Mouse (Mus musculus): ENCODE measurements around the gene F2r.

The F2r gene

GRCm38 (mm10) chr13:95618309-95618712 is at the start of gene F2r:
Gene F2r, minus strand, starts transcription at chr13:95618487.
- DNase-seq = peak; percentile 54 to 69

DNA sequence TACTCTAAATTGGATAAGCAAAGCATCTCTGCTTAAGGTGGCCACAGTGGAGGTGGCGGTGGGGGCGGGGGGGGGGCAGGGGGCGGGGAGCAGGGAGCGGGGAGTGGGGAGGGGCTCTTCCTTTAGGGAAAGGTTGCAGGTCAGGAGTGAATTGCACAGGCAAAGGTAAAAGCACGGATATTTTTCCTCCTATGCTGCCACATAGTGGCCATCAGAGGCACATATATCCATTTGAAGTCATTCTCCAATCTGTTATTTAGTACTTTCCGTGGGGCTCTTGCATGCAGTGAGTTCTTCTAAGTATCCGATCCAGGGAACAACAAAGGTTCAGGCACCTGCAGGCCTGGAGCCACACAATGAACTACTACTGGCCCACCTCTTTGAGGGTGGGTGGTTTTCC is 49.0 kb upstream of the F2r start:
- no peak for DNase-seq

DNA sequence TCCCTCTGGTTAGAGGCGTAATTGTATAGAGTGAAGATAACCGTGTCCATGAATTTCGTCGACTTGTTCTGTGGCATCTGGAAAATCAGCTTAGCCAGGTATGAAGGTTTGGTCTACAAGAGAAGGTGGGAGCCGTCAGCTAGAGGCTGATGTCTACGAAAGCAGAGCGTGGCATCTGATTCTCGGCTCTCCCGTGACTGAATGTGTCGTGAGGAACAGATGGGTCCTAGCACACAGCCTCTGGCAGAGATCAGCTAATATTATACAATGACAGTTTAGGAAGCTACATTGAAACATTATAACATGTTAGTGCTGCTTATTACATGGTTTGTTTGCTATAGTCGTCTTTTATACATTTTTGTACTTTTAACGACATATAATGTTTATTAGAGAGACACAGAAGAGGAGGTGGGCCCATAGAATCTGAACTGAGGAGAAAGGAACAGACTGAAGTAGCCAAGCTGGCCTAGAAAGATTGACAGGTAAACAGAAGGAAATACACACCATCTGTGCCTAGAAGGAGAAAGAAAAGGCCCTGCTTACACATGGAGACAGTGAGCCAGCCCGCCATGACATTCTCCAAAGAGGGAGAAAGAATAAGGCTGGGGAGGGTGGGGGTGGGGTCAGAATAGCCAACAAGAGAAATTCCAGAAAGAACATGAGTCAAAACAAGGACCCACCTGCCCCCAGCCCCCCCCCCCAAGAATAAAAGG is 47.5 kb upstream of the F2r start:
- no peak for DNase-seq

DNA sequence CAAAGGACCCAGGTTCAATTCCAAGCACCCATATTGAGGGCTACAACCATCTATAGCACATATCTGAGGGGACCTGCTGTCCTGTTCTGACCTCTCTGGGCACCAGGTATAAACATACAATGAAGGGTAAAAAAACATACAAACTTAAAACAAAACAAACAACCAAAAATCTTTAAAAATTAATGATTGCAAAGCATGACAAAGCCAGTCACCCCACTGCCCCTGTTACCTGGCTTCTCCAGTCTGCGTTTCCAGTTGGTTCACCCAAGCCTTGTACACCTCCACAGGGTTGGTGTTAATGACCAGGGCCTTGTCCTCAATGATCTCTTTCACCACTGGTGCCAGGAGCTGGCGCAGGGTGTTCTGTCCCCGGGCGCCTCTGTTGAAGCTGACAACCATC is 45.5 kb upstream of the F2r start:
- DNase-seq = no peak

GRCm38 (mm10) chr13:95659432-95659831 is 41.1 kb upstream of the F2r start:
- no peak for DNase-seq

- no peak for DNase-seq
Observed at GRCm38 (mm10) chr13:95657171-95657570, 38.9 kb upstream of the F2r start.

DNA sequence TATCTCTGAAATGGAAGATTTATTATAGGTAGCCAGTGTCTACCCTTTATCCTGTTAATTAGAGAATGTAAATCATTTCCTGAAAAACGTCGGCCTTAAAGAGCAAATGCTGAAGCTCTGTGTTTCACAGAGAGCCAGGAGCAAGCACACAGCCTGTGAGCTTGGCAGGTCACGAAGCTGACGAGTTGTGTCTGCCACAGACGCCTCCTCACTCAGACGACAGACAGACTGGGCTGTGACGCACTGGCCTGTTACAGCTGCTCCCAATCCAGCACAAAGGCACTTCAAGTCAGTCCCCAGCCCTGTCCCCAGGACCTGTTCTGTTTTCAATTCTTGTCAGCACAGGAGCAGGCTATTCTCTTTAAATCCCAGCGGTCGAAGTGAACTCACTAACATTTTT is 37.0 kb upstream of the F2r start:
- no peak for DNase-seq

- no peak for DNase-seq
Observed at GRCm38 (mm10) chr13:95653696-95654095, 35.4 kb upstream of the F2r start.

DNA sequence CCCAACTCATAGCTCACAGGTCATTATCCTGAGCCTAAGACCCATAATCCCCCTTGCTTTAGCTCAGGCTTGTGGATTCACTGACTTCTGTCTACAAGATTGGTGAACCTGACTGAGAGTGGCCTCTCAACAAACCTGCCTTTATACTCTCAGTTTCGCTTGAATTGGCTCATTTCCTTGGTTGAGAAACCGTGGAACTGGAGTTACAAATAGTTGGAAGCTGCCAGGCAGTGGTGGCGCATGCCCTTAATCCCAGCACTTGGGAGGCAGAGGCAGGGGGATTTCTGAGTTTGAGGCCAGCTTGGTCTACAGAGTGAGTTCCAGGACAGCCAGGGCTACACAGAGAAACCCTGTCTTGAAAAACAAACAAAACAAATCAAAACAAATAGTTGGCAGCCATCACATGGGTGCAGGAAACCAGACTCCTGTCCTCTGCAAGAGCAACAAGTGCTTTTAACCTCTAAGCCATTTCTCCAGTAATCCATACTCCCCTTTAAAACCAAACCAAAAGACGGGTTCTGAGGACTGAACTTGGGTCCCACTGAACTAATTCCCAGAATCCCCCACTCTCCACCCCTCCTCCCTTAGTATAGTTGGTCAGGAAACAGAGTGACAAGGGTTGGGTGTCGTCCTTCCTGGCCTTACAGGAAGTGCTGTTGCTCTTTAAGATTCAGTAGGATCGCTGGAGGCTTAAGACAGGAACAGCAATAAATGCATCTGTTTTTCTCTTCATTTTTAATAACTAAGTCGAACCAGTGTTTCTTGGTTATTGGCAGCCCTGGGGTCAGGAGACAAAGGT is 33.8 kb upstream of the F2r start:
- DNase-seq = no peak

DNA sequence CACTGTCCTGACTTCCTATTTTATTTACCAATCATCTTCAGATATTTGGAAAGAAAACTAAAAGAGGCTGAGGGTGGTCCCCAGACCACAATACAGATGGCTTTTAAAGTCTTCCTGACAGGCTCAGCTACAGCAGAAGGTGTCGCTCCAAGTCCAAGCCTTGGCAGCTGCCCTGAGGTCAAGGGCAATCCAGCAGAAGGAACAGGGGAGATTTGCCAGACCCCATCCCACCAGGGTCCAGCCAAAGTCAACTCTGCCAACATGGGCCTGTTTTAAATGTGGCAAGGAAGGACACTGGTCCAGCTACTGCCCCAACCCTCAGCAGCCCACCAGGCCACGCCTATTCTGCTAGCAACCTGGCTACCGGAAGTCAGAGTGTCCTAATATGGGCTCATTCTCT is 31.7 kb upstream of the F2r start:
- no peak for DNase-seq

- no peak for DNase-seq
Observed at GRCm38 (mm10) chr13:95647248-95647647, 29.0 kb upstream of the F2r start.

- no peak for DNase-seq
Observed at GRCm38 (mm10) chr13:95646687-95647111, 28.4 kb upstream of the F2r start.

- DNase-seq = no peak
Observed at GRCm38 (mm10) chr13:95643740-95644139, 25.5 kb upstream of the F2r start.

DNA sequence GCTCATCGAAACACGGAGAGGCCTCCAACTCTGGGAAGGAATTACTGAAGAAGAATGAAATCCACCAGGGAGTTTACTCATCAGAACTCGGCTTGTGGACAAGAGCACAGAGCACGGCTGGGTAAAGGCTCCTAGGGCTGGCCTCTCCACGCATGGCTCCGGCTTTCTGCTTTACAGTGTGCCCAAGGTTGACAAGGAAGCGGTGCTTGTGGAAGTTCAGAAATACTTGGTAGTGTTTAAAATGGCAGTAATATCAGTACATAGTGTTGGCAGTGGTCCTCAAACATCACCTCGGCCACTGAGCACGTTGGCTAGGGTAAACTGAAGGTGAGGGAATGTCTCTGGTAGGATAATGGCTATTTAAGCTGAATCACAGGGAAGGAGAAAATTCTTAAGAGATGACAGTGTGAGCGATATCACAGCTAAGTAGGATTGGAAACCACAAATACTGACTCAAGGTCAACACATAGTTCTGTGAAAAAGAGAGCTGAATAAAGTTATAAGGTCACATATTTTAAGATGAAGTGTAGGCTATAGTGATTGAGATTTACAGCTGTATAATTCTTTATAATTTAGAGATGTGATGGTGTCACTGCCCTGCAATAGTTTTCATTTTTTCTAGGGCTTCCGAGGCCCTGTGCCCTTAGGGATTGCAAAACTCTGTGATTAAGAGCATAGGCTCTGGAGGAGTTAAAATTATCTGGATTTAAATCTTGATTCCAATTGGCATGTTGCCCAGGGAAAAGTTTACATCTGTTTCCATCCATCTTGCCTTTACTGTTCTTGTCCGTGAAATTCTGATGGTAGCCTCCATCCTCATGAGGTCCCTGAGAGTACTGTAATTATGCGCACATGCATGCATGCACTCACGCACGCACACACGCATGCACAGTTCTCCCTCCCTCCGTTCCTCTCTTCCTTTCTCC is 23.0 kb upstream of the F2r start:
- no peak for DNase-seq

DNA sequence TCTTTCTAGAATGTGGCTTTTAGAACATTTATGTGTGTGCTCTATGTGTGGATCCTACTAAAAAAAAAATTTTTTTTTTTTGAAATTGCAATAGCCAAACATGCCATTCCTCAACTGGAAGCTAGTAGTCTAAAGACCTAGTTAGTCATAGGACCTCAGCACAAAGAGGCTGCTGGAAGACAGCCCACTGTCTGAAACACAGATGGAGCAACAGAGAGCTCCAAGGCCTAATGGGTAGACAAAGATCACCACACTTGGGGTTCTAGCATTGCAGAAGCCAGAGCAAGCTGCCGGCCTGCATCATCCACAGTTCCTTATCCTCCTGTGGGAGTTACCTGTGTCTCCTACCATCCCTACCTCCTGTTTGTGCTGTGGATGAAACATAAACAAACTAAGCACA is 22.1 kb upstream of the F2r start:
- no peak for DNase-seq

DNA sequence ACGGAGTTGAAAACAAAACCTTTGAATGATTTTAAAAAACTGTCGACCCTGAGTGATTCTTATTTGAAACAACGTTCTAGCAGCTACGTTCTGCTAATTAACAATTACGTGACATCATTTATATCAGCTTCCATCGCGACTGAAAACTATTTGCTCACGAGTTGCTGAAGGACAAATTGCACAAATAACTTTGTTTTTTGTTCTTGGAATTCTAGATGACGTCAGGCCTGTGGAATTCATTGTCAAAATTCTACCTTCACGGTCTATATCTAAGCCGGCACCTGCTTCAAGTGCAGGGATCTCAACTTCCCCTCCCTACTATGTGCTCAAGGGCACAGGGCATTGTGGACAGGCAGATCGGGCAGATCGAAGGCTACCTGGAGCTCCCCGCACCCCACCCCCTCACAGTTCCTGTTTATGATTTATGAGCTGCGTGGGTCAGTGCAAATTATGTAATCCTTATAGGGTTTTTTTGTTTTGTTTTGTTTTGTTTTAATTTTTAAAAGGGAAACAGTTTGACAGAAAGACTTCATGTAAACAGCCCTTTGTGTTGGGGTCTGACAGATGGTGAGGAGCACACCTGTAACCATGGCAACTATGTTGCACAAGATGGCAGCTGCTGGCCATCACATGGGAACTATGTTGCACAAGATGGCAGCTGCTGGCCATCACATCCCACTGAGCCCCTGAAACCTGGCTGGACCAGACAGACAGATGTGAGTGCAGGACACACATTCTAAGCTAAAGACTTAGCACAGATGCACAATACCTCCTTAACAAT is 21.2 kb upstream of the F2r start:
- DNase-seq = no peak

GRCm38 (mm10) chr13:95638894-95639293 is 20.6 kb upstream of the F2r start:
- DNase-seq = no peak

DNA sequence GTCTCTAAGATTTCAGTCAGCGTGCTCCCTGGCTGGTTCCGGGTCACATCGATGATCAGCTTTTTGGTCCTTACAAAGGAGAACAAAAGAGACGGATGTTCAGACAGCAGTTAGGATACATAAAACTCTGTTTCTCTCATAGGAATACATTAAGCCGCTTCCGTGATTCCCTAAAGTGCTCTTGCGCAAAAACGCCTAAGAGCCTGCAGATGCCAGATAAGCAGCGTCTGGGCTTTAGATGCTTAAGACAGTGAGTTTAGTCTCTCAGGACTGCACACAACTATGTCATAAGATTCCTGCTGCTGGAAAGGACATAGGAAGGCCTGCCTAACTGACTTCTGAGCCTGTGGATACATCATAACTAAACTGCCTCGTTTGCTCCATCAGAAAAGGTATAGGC is 19.4 kb upstream of the F2r start:
- no peak for DNase-seq

DNA sequence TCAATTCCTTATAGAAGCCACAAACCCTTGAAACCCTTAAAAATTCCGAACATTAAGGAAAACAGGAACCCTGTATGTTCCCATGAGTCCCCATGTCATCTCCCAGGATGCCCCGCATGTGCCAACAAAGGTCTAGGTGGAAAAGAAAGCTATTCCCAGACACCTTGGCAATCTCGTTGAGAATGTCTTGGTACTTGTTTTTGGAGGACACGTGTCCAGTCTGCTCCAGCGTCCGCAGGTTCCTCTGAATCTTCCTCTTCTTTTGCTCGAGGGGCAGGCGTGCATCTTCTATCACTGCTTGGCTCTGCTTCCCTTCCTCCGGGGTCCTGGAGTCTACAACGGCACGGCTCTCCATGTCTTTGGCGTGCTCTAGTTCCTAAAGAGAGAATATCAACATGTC is 17.0 kb upstream of the F2r start:
- DNase-seq = no peak

DNA sequence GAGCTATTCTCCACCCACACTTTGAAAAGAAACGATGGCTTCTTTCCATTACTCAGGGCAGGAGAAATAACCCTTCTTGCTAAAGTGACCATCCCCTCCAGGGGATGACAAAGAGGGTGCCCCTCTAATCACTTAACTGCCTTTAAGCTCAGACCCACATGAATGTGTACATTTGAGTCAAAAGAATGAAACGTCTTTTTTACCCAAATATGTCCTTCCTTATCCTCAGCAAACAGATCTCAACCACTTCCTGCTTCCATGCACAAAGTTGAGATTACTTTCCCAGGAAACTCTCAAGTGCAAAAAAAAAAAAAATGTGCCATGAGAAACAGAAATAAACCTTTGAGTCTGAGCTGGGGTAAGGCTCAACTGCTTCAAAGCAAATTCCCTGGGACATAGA is 16.2 kb upstream of the F2r start:
- DNase-seq = no peak

GRCm38 (mm10) chr13:95633384-95633783 is 15.1 kb upstream of the F2r start:
- no peak for DNase-seq

GRCm38 (mm10) chr13:95632144-95632543 is 13.9 kb upstream of the F2r start:
- no peak for DNase-seq

DNA sequence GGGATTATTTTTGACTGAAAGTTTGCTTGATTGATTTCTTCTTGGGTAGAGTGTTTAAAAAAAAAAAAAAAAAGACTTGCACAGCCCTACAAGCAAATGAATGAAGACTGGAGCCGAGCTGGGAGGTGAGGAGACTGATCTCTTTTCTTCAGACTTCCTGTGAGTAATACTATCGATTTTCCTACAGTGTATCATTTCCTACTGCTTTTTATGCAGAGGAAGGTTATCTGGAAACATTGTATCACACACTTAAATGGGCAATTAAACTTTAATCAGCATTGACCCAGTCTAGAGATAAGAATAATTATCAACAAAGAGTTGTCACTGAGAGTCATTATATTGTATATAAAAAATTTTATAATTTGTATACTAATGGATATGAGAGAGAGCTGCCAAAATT is 12.5 kb upstream of the F2r start:
- no peak for DNase-seq

Measured in spleen, adult 18-20 months (tissue).